Mouse (Mus musculus): ENCODE results near the gene Maml1. TPM values are rescaled to one million over a fixed set of nuclear protein-coding genes. Genes with fewer than 3 reads are reported as not detected.

Gene Maml1
- polyA plus RNA-seq, 1 experiment from 2014 or later, result 2.6 TPM

- 46% methylated on average over 45 of the region's 45 CpGs for WGBS
Measured at GRCm38 (mm10) chr11:50230481-50231304, 61.4 kb downstream of the Maml1 start.

DNA sequence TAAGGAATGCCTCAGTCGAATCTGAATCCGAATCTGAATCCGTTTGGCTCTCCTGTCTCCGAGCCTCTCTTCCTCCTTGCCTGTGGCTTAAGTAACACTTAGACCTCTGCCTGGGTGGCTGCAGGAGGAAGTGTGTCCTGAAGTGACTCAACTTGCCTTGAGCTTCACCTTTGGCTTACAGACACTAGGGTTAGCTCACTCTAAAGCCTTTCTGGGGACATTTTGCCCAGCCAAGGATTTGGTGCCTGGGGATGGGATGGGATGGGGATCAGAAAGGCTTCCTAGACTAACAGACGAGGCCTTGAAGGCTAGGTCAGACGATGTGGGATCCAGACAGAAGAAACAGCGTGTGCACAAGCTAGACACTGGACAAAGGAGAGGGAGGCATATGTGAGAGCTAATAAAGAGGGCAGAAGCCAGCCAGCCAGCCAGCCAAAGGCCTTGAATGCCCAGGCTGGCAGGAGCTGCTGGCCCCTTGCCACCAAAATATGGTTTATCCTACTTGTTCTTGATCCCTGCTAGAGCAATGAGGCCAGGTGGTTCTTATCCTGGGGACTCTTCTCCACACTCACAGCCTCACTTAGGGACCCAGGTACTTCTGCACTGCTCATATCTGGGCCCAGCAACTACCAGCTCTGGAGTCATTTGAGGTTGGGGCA lies 62.7 kb downstream of the Maml1 start:
- H3K4me3 ChIP-seq (ENCODE audit: low read length), result no peak overlapping the region
- no peak for ATAC-seq (replicated peaks; ENCODE audit: extremely low read depth, insufficient read depth, low FRiP score)
- H3K9me3 ChIP-seq (replicated peaks; ENCODE audit: control insufficient read depth, low read length), result no peaks in the 10 kb centered on the region
- no peak overlapping the region for H3K4me2 ChIP-seq (ENCODE audit: low read depth, low read length)
- H3K4me1 ChIP-seq (ENCODE audit: control insufficient read depth, insufficient read depth, low read length), result peaks cover 29% of the 10 kb centered on the region
- no peak overlapping the region for H3K9ac ChIP-seq (ENCODE audit: low read length)
- no peaks in the 10 kb centered on the region for H3K27me3 ChIP-seq (ENCODE audit: control insufficient read depth, insufficient read depth, low read length)
- peaks cover 27% of the 10 kb centered on the region for H3K36me3 ChIP-seq (ENCODE audit: control insufficient read depth, insufficient read depth)
- no peak overlapping the region for H3K27ac ChIP-seq (ENCODE audit: low read length)
- WGBS, result 73% methylated on average over 7 of the region's 7 CpGs

More at GRCm38 (mm10) chr11:50230481-50231304, 61.4 kb downstream of the Maml1 start:
- Histone ChIP-seq H3K9me3 (replicated peaks; ENCODE audit: control insufficient read depth, low read length) (no peaks in the 10 kb centered on the region), H3K36me3 (ENCODE audit: control insufficient read depth, insufficient read depth) (peaks cover 34% of the 10 kb centered on the region), H3K27ac (ENCODE audit: low read length) (no peak overlapping the region), H3K4me1 (ENCODE audit: control insufficient read depth, insufficient read depth, low read length) (peaks cover 29% of the 10 kb centered on the region), H3K4me2 (ENCODE audit: low read depth, low read length) (peak overlapping the region; percentile 63), H3K27me3 (ENCODE audit: control insufficient read depth, insufficient read depth, low read length) (no peaks in the 10 kb centered on the region), H3K9ac (ENCODE audit: low read length) (0 out of 2 replicates have a peak overlapping the region, but pooled peaks have one; percentile 22), H3K4me3 (ENCODE audit: low read length) (peak overlapping the region; percentile 30)
- ATAC-seq (replicated peaks; ENCODE audit: extremely low read depth, insufficient read depth, low FRiP score), result no peak

DNA sequence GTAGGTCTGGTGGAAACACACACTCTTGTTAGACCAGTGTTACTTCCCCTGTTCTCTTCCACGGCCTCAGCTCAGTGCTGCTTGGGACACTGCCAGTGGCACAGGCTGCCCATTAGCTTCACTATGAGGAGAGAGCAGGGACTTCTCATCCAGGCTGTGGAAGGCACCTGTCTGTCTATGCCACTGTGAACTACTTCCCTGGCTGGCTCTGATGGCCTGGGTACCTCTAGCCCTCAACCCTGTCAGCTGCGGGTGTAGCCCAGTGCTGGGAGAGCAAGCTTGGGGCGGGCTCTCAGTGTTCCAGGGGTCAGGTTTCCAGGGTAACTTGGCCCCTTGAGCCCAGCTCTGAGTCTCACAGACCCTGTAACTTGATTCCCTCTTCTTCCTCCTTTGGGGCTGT lies 63.3 kb downstream of the Maml1 start:
- Histone ChIP-seq H3K27me3 (ENCODE audit: control insufficient read depth, insufficient read depth, low read length) (no peaks in the 10 kb centered on the region), H3K4me3 (ENCODE audit: low read length) (no peak overlapping the region), H3K9ac (ENCODE audit: low read length) (no peak overlapping the region), H3K9me3 (replicated peaks; ENCODE audit: control insufficient read depth, low read length) (no peaks in the 10 kb centered on the region), H3K4me1 (ENCODE audit: control insufficient read depth, insufficient read depth, low read length) (peaks cover 34% of the 10 kb centered on the region), H3K4me2 (ENCODE audit: low read depth, low read length) (no peak overlapping the region), H3K36me3 (ENCODE audit: control insufficient read depth, insufficient read depth) (peaks cover 21% of the 10 kb centered on the region), H3K27ac (ENCODE audit: low read length) (no peak overlapping the region)
- 54% methylated on average over 3 of the region's 3 CpGs for WGBS
- no peak for ATAC-seq (replicated peaks; ENCODE audit: extremely low read depth, insufficient read depth, low FRiP score)

GRCm38 (mm10) chr11:50227736-50228135 lies 64.4 kb downstream of the Maml1 start:
- 87% methylated on average over 4 of the region's 4 CpGs for WGBS
- Histone ChIP-seq H3K4me3 (ENCODE audit: low read length) (no peak overlapping the region), H3K36me3 (ENCODE audit: control insufficient read depth, insufficient read depth) (peaks cover 12% of the 10 kb centered on the region), H3K27ac (ENCODE audit: low read length) (peak overlapping the region; percentile 81; the same call in 1 of the 2 replicates), H3K4me2 (ENCODE audit: low read depth, low read length) (no peak overlapping the region), H3K4me1 (ENCODE audit: control insufficient read depth, insufficient read depth, low read length) (peaks cover 36% of the 10 kb centered on the region), H3K27me3 (ENCODE audit: control insufficient read depth, insufficient read depth, low read length) (no peaks in the 10 kb centered on the region), H3K9me3 (replicated peaks; ENCODE audit: control insufficient read depth, low read length) (no peaks in the 10 kb centered on the region), H3K9ac (ENCODE audit: low read length) (no peak overlapping the region)
- no peak for ATAC-seq (replicated peaks; ENCODE audit: extremely low read depth, insufficient read depth, low FRiP score)

- Histone ChIP-seq H3K27me3 (ENCODE audit: control insufficient read depth, insufficient read depth, low read length) (no peaks in the 10 kb centered on the region), H3K27ac (ENCODE audit: low read length) (peak overlapping the region; percentile 81), H3K36me3 (ENCODE audit: control insufficient read depth, insufficient read depth) (peaks cover 7% of the 10 kb centered on the region), H3K9ac (ENCODE audit: low read length) (no peak overlapping the region; the same call in none of the 2 replicates), H3K4me1 (ENCODE audit: control insufficient read depth, insufficient read depth, low read length) (peaks cover 36% of the 10 kb centered on the region), H3K4me3 (ENCODE audit: low read length) (no peak overlapping the region), H3K4me2 (ENCODE audit: low read depth, low read length) (peak overlapping the region; percentile 96), H3K9me3 (replicated peaks; ENCODE audit: control insufficient read depth, low read length) (no peaks in the 10 kb centered on the region)
- 67% methylated on average over 3 of the region's 3 CpGs for WGBS
- ATAC-seq (replicated peaks; ENCODE audit: extremely low read depth, insufficient read depth, low FRiP score), result no peak
Measured at GRCm38 (mm10) chr11:50227226-50227625, 64.9 kb downstream of the Maml1 start.

DNA sequence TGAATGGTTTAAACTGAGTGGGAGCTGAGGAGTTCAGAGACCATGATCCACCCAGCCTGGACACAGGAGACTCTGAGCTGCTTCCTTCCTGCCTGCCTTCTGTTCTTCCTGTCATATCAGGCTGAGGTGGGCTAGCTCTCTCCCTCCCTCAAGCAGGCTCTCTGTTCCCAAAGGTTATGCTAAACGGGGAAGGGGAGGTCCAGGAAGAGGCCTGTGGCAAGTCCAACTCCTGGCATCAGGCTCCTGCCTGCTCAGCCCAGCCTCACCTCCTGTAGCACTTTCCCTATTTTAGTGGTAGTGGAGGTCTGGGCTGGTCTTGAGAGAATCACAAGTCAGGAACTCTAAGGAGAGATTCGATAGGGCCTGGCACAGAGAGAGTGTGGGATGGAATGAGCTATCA lies 65.7 kb downstream of the Maml1 start:
- peak overlapping the region; percentile 96 for H3K4me2 ChIP-seq (ENCODE audit: low read depth, low read length)
- no peaks in the 10 kb centered on the region for H3K27me3 ChIP-seq (ENCODE audit: control insufficient read depth, insufficient read depth, low read length)
- peak overlapping the region; percentile 89 for H3K4me3 ChIP-seq (ENCODE audit: low read length)
- H3K9me3 ChIP-seq (replicated peaks; ENCODE audit: control insufficient read depth, low read length), result no peaks in the 10 kb centered on the region
- no peaks in the 10 kb centered on the region for H3K36me3 ChIP-seq (ENCODE audit: control insufficient read depth, insufficient read depth)
- no peak for ATAC-seq (replicated peaks; ENCODE audit: extremely low read depth, insufficient read depth, low FRiP score)
- H3K4me1 ChIP-seq (ENCODE audit: control insufficient read depth, insufficient read depth, low read length), result peaks cover 36% of the 10 kb centered on the region
- peak overlapping the region; percentile 81 for H3K27ac ChIP-seq (ENCODE audit: low read length)
- WGBS, result 40% methylated on average over 2 of the region's 2 CpGs
- H3K9ac ChIP-seq (ENCODE audit: low read length), result peak overlapping the region; percentile 95

GRCm38 (mm10) chr11:50225611-50226378 lies 66.3 kb downstream of the Maml1 start:
- peaks cover 33% of the 10 kb centered on the region for H3K4me1 ChIP-seq (ENCODE audit: control insufficient read depth, insufficient read depth, low read length)
- peak; percentile 20; the same call in 1 of the 2 replicates for ATAC-seq (replicated peaks; ENCODE audit: extremely low read depth, insufficient read depth, low FRiP score)

DNA sequence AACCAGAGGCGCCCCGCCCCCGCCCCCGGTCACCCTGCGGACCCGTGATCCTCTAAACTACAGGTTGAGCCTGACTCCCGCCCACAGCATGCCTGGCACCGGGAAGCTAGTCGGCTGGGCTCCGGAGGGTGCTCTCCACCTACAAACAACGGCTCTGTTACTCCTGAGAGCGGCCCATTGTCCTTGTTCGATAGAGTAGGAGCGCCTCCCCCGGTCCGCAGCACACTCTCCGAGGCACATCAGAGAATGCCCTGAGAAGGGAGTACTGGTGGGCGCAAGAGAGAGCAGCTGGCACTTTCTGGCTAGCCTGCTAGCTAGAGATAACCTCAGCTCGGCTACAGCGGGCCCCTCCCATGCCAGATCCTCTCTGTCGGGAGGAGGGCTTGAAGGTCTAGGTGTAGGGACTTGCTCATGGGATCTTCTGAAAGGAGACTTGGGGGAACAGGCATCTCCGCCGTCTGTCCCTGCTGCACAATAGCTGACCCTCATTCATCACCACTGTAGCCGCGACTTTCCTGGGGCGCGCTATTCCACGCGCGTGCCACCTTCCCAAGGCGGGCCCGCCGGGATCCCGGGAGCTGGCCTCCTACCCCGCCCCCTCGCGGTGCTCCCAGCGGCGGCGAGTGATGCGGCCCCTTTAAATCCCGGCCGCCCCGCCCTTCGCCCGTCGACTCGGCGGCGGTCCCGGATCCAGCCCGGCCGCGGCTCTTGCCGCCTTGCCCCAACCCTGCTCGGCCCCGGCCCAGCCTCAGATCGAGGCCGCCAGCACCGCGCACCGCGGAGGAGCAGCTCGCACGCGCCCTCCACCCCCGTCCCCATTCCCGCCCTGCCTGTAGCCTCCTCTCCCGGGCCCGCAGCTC lies 67.2 kb downstream of the Maml1 start:
- Histone ChIP-seq H3K9me3 (replicated peaks; ENCODE audit: control insufficient read depth, low read length) (no peaks in the 10 kb centered on the region), H3K4me2 (ENCODE audit: low read depth, low read length) (peak overlapping the region; percentile 96), H3K27ac (ENCODE audit: low read length) (peak overlapping the region; percentile 79), H3K4me3 (ENCODE audit: low read length) (peak overlapping the region; percentile 89), H3K4me1 (ENCODE audit: control insufficient read depth, insufficient read depth, low read length) (peaks cover 30% of the 10 kb centered on the region), H3K36me3 (ENCODE audit: control insufficient read depth, insufficient read depth) (no peaks in the 10 kb centered on the region), H3K9ac (ENCODE audit: low read length) (peak overlapping the region; percentile 95), H3K27me3 (ENCODE audit: control insufficient read depth, insufficient read depth, low read length) (no peaks in the 10 kb centered on the region)
- ATAC-seq (replicated peaks; ENCODE audit: extremely low read depth, insufficient read depth, low FRiP score), result peak; percentile 87
- under 1% methylated on average over 67 of the region's 70 CpGs for WGBS

More at GRCm38 (mm10) chr11:50225611-50226378, 66.3 kb downstream of the Maml1 start:
- Histone ChIP-seq H3K4me3 (ENCODE audit: low read length) (peak overlapping the region; percentile 89), H3K36me3 (ENCODE audit: control insufficient read depth, insufficient read depth) (no peaks in the 10 kb centered on the region), H3K9me3 (replicated peaks; ENCODE audit: control insufficient read depth, low read length) (no peaks in the 10 kb centered on the region), H3K9ac (ENCODE audit: low read length) (peak overlapping the region; percentile 95), H3K27ac (ENCODE audit: low read length) (peak overlapping the region; percentile 79), H3K4me2 (ENCODE audit: low read depth, low read length) (peak overlapping the region; percentile 96), H3K27me3 (ENCODE audit: control insufficient read depth, insufficient read depth, low read length) (no peaks in the 10 kb centered on the region)
- WGBS, result 2% methylated on average over 33 of the region's 34 CpGs

All from heart, embryonic 16.5 days (tissue).